Mouse (Mus musculus) megakaryocyte, adult 5-6 weeks (primary cell): Measurements from ENCODE around the gene Mreg. TPM values are rescaled to one million over a fixed set of nuclear protein-coding genes. Genes with fewer than 3 reads are reported as not detected.
A peak's percentile ranks its signal among the peaks of the same experiment; 100 is the strongest.

Experiments used
- ATAC-seq: 2 replicates; pipeline ENCODE4 v1.8.0; 2016; ENCODE audit warnings: mild to moderate bottlenecking, inconsistent platforms; ENCODE audit not compliant: poor library complexity, severe bottlenecking
- total RNA-seq, 2 experiments: library from RNA; stranded (forward) in 1 of 2; stranded (reverse) in 1 of 2; fragments of 153-499, 151-499 nt in 1 of 2; fragments of 221-1000, 200-1000 nt in 1 of 2; gene quantifications; 2 replicates each; pipeline versions ENCODE4 v1.2.3 to v1.2.4; 2015 to 2017

Mreg gene
- total RNA-seq, 2 experiments from 2014 or later = 0.18 to 0.37 TPM

GRCm38 (mm10) chr1:72196626-72197359, 15.3 kb downstream of the Mreg start:
- ATAC-seq = no peak

DNA sequence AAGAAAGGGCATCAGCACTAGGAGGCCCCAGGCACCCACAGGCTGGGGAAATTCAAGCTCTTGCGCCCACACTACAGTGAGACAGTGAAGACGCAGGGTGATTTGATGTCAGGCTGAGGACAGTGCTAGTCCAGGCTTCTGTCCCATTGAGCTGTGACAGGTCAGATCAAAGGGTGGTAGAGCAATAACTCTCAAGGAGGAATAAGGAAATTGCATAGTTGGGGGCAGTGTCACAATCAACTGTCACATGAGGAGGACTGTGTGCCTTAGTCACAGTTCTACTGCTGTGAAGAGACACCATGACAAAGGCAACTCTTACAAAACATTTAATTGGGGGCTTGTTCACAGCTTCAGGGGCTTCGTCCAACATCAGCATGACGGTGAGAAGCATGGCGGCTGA, 16.0 kb downstream of the Mreg start:
- peak; percentile 82 for ATAC-seq

DNA sequence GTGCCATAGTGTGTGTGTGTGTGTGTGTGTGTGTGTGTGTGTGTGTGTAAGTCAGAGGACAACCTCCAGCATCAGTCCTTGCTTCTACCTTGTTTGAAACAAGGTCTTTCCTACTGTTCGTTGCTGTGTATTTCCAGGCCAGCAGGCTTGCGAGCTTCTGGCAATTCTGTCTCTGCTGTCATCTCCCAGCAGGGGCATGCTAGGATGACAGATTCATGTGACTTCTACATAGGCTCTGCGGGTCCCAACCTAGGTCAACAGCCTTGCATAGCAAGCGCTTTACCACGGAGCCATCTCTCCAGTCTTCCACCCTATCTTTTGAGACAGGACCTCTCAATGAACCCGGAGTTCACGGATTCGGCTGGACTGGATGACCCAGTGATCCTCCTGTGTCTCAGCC, 20.7 kb downstream of the Mreg start:
- no peak for ATAC-seq

- no peak for ATAC-seq
Measured at GRCm38 (mm10) chr1:72188142-72188738, 23.9 kb downstream of the Mreg start.

DNA sequence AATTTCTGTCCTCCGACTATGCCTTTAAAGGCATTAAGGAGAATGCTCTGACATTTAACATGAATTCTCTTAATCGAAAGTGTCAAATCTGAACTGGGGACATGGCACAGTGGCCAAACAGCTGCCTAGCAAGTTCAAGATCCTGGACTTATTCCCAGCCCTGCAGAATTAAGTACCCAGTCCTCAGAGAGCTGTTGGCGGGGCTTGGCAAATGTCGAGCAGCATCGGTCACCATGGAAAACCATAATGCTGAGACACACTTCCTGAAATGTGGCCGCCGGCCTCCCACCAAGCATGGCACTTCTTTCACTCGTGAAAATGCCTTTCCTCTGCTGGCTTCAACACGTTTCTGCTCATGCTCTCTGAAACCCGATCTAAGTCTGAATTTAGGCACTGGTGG, 24.6 kb downstream of the Mreg start:
- no peak for ATAC-seq

DNA sequence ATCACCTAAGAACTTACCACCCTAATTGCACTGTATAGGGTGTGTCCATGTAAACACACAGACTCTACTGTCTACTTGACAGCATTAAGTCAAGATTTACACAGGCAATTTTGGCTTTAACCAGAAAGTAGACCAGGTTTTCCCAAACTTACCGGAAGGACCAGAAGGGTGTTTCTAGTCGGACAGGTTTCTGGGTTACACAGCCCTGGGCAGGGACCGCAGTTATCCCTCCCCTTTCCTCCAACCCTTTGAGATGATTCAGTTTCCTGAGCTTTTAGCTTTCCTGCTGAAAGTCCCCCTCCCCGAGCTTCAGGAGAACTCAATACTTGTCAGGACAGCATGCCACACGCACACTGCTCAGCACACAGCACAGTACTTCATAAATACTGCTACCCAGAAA, 26.0 kb downstream of the Mreg start:
- no peak for ATAC-seq

GRCm38 (mm10) chr1:72183554-72183953, 28.6 kb downstream of the Mreg start:
- ATAC-seq = no peak

DNA sequence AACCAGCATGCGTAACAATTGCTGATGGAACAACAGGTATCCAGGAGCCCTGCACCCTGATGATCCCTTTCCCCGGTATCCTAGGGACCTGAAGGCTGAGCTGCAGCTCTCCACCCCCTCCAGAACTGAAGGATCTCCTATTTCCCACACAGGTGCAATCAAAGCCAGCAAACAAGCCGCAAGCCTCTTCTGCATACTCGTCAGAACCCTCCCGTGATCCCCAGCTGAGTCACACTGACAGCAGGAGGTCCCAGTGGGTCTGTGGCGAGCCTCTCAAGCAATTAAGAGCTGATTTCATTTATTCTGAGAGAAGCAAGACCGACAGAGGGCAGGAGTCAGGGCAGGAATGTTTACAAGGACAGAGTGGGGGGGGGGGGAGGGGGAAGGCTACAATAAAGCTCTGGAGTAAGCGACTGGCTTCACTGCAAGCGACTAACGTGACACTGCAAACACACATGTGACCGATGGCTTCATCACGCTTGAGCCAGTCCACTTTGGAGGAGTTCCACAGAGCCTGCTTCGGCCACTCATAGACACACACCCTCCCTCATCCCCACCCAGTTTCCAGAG, 29.1 kb downstream of the Mreg start:
- no peak for ATAC-seq

DNA sequence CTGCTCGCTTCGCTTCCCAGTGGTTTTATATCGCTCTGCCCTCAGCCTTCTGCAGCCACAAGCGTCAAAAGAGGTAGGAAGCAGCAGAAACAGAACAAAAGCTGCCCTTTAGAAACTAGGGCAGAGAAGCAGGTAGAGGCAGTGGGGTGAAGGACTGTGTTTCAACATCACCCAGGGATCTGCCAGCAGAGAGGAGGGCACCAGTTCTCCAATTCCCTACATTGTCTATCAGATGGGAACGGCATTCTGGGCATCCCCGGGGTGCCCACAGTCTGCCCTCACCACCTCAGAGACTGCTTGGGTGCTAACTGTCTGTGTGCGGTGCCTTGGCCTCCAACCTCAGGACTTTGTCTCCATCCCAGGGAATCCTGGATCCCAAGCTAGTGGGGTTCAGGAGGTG, 32.2 kb downstream of the Mreg start:
- no peak for ATAC-seq

GRCm38 (mm10) chr1:72176239-72176638, 35.9 kb downstream of the Mreg start:
- ATAC-seq = no peak

DNA sequence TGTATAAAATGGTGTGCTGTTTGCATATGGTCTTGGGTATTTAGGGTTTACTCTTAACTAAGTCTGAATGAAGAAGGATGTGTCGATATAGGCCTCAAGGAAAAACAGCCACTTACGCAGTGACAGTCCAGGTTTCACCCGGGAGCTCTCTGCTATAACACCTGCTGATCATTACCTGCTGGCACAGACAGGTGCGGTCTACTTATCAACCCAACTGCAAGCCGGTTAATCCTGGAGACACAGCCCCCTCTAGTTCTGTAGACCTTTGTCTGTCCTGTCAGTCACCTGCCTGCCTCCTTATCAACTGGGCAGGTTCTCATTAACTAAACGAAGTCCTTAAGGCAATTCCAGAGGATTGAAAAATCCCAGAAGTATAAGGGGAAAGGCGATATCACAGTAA, 37.9 kb downstream of the Mreg start:
- no peak for ATAC-seq

- ATAC-seq = no peak
Measured at GRCm38 (mm10) chr1:72173402-72174051, 38.6 kb downstream of the Mreg start.

GRCm38 (mm10) chr1:72172788-72173187, 39.3 kb downstream of the Mreg start:
- no peak for ATAC-seq

DNA sequence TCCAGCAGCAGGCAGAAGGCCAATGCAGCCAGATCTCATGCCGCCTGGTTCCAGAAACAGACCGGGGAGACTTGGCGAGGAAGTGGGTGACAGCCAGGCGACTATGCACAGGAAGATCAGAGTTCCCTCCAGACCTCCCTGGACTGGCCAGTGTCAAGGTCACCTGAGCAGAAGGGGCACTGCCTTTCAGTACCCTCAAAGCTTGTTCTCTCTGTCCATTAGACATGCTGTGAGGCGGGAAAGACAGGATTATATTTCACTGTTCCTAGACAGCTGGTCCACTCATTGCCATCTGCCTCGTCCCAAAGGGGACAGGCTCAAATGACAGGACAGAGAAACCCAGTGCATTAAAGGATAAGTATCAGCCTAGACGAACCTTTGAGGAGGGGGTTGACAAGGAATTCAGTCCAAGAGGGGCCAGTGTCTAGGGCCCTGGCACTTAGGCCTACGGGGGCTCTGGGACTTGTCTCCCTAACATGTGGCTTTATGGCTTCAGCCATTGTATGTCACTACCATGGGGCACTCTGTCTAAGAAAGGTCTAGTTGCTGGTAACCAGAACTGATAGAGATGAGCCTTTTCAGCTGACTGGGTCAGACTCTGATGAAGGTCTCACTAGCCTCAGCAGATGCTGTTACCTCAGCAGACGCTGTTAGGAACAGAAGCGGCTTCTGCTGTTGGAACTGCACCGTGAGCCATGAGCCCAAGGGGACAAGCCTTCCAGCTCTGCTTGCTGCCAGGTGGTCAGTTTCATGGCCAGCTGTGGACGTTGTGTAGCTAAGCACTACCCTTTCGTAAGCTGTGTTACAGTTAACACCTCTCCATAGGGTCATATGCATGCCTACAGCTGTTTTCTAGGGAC, 40.9 kb downstream of the Mreg start:
- no peak for ATAC-seq

- ATAC-seq = no peak
Measured at GRCm38 (mm10) chr1:72167024-72167423, 45.1 kb downstream of the Mreg start.

DNA sequence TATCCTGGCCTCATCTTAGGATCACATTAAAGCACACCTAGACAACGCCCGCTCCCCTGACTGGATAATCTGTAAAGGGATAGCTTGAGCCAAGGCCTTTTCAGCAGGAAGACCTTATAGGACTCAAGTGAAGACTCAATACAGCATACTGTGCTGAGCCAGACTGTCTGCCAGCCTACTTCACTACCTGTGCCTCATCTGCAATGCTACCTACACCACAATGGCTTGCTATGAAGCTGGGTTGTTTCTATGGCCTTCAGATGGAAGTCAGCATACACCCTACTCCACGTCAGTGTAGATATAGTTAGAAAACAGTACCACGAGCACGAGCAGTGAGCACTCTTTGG, 45.7 kb downstream of the Mreg start:
- ATAC-seq = no peak

DNA sequence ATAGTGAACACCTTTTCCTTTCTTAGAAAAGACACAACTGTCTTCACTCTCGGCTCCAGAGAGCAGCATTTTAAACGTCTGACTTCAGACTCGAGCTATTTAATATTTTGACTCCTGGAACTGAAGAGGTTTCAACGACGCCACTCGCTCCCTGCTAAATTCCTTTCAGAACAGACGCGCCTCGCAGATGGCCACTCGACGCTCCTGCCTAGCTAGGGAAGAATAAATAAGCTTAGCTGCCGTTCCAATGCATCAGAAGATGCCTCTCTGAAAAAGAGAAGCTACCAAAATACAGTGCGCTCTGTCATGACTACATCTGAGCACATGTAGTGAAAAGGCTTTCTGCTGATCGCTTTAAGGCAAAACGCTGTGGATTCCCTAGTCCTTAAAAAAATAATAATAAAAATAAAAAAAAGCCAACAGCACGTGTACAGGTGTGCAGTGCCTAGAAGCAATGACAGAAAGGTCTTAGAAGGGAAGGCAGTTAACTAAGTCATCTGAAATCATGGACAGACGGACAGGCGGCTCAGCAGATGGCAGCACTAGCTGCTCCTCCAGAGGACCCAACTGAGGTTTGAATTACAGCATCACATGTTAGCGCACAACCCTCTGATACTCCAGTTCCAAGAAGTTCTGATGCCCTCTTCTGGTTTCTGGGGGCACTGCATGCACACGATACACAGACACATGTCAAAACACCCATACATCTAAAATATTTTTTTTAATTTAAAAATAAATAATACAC, 46.2 kb downstream of the Mreg start:
- no peak for ATAC-seq

DNA sequence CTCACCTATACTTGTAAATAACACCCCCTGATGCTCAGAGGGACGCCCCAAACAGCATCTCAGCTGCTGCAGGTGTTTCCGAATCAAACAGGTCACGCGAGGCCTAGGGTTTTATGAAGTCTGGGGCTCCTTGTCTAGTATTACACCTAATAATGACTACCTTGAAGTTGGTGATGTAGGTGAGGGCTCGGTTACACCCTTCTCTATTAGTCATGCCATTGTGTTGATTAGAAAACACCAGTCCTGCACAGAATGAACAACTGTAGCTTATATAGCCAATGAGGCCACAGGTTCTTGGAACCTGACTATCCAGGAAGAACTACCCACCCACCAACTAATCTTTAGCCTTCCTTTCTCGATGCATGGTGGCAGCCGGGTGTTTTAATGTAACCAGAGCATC, 51.8 kb downstream of the Mreg start:
- ATAC-seq = no peak

DNA sequence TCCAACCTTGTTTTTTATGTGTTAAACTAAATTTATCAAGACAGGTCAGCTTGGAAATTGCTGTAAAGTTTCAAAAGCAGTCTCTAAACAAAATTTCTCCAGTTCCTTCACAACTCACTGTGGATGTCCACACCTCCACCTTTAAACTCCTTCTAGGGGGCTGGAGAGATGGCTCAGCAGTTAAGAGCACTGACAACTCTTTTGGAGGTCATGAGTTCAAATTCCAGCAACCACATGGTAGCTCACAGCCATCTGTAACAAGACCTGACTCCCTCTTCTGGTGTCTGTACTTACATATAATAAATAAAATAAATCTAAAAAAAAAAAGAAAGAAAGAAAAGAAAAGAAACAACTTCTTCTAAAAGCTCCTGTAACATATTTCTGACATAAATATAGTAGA, 67.1 kb downstream of the Mreg start:
- ATAC-seq = no peak

GRCm38 (mm10) chr1:72144426-72144825, 67.7 kb downstream of the Mreg start:
- no peak for ATAC-seq
